Mouse (Mus musculus) thymus, adult 2 months (tissue): Measurements from ENCODE around the gene Pik3ca. TPM values are rescaled to one million over a fixed set of nuclear protein-coding genes. Genes with fewer than 3 reads are reported as not detected.

Source experiments
- DNase-seq: peaks from one replicate; pipeline ENCODE4 v3.0.0; 2021
- H3K27ac ChIP-seq: fragments of 200-500 bp; 2 replicates; pipeline ENCODE4 v1.5.1; 2012; ENCODE audit warnings: low read length, control low read depth; ENCODE audit not compliant: control insufficient read depth, insufficient read depth
- H3K27me3 ChIP-seq: fragments of 200-500 bp; 2 replicates; pipeline ENCODE4 v1.6.1; 2012; ENCODE audit warnings: mild to moderate bottlenecking, low read length, moderate library complexity, mixed read lengths; ENCODE audit not compliant: control insufficient read depth, insufficient read depth
- H3K36me3 ChIP-seq: fragments of 200-500 bp; 2 replicates; pipeline ENCODE4 v1.6.1; 2012; ENCODE audit warnings: mild to moderate bottlenecking, low read length, moderate library complexity; ENCODE audit not compliant: control insufficient read depth, insufficient read depth
- H3K4me1 ChIP-seq: fragments of 200-500 bp; replicated peaks from 2 replicates; pipeline ENCODE4 v1.6.1; 2012; ENCODE audit warnings: low read length; ENCODE audit not compliant: control insufficient read depth, insufficient read depth
- H3K4me3 ChIP-seq: fragments of 200-500 bp; 2 replicates; pipeline ENCODE4 v1.5.1; 2012; ENCODE audit warnings: mild to moderate bottlenecking, low read length, control low read depth, moderate library complexity; ENCODE audit not compliant: control insufficient read depth, insufficient read depth
- CTCF ChIP-seq: fragments of 200-500 bp; IDR thresholded peaks from 2 replicates; pipeline ENCODE4 v1.5.1; 2012; ENCODE audit warnings: mild to moderate bottlenecking, control low read depth, low read length, moderate library complexity, borderline replicate concordance; ENCODE audit not compliant: control insufficient read depth, poor library complexity, insufficient read depth; ENCODE audit errors: extremely low read depth
- POLR2A ChIP-seq: fragments of 200-500 bp; IDR thresholded peaks from 2 replicates; pipeline ENCODE4 v1.6.1; 2012; ENCODE audit warnings: mild to moderate bottlenecking, low read length, control low read depth, moderate library complexity; ENCODE audit not compliant: control insufficient read depth, poor library complexity, insufficient read depth; ENCODE audit errors: extremely low read depth
- WGBS: fragments of 180-500 bp; shearing (Covaris S2); methylation state at CpG from one replicate; pipeline ENCODE4 v1.1.7; 2018; 5-methylcytosine and 5-hydroxymethylcytosine counted together
- polyA plus RNA-seq: library from polyadenylated mRNA; depleted of rRNA; stranded (reverse); fragments of >200 nt; gene quantifications from 2 replicates; pipeline ENCODE4 v1.2.3, GENCODE M21; 2012

The Pik3ca gene
- polyA plus RNA-seq, 1 experiment, result 10.2 TPM

GRCm38 (mm10) chr3:32399931-32400330 is 2.5 kb downstream of the Pik3ca start:
- no peaks in the 10 kb centered on the region for H3K27me3 ChIP-seq
- H3K27ac ChIP-seq, result no peak overlapping the region
- no peak for TF ChIP-seq POLR2A
- TF ChIP-seq CTCF, result no peak
- peaks cover 12% of the 10 kb centered on the region for H3K4me1 ChIP-seq
- WGBS, result 65% methylated on average over 2 of the region's 2 CpGs
- H3K36me3 ChIP-seq, result no peaks in the 10 kb centered on the region
- DNase-seq, result no peak
- no peak overlapping the region for H3K4me3 ChIP-seq

DNA sequence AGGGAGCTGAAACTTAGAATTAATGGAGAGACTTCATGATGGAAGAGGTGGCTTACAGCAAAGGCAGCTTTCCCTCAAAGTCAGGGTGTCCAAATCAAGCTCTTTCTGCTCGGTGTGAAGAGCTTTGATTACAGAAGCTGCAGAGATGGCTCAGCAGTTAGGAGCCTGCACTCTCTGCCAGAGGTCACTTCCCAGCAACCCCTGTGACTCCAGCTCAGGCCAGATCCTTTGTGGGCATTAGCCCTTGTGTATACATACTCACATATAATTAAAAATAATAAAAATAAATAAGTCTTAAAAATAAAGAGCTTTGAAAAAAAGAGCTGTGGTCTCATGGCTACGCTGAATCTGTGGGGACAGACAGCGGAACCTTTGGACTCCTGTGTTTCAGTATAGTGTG is 4.1 kb downstream of the Pik3ca start:
- H3K27ac ChIP-seq, result no peak overlapping the region
- no peak overlapping the region for H3K4me3 ChIP-seq
- H3K27me3 ChIP-seq, result no peaks in the 10 kb centered on the region
- no peak for TF ChIP-seq POLR2A
- no peak for TF ChIP-seq CTCF
- no peak for DNase-seq
- no peaks in the 10 kb centered on the region for H3K36me3 ChIP-seq
- 91% methylated on average over 3 of the region's 3 CpGs for WGBS
- peaks cover 9% of the 10 kb centered on the region for H3K4me1 ChIP-seq

GRCm38 (mm10) chr3:32402990-32403885 is 5.8 kb downstream of the Pik3ca start:
- H3K27ac ChIP-seq, result no peak overlapping the region
- H3K27me3 ChIP-seq, result no peaks in the 10 kb centered on the region
- H3K36me3 ChIP-seq, result no peaks in the 10 kb centered on the region
- WGBS, result 80% methylated on average over 7 of the region's 7 CpGs
- H3K4me1 ChIP-seq, result peaks cover 9% of the 10 kb centered on the region
- DNase-seq, result no peak
- TF ChIP-seq POLR2A (no peak), CTCF (no peak)
- no peak overlapping the region for H3K4me3 ChIP-seq

DNA sequence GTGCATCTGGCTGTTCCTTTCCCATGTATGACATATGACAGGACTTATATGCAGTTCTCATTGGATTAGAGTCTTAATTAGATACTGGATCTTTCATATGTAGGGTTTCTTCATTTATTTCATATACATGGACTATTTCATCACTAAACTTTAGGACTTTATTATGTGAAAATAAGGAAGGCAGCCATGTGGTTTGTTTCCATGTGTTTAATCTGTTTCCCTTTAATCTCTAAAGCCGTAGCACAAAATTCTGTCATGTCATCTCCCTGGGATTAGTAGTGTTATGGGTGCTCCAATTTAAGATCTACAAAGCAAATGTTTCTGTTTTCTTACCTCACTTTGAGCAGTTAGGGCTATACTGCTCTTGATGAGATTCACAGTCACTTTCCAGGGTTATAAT is 8.2 kb downstream of the Pik3ca start:
- no peaks in the 10 kb centered on the region for H3K27me3 ChIP-seq
- H3K4me3 ChIP-seq, result no peak overlapping the region
- no peak for DNase-seq
- peaks cover 3% of the 10 kb centered on the region for H3K4me1 ChIP-seq
- H3K27ac ChIP-seq, result no peak overlapping the region
- TF ChIP-seq POLR2A (no peak), CTCF (no peak)
- 53% methylated on average over 1 of the region's 1 CpGs for WGBS
- H3K36me3 ChIP-seq, result no peaks in the 10 kb centered on the region

DNA sequence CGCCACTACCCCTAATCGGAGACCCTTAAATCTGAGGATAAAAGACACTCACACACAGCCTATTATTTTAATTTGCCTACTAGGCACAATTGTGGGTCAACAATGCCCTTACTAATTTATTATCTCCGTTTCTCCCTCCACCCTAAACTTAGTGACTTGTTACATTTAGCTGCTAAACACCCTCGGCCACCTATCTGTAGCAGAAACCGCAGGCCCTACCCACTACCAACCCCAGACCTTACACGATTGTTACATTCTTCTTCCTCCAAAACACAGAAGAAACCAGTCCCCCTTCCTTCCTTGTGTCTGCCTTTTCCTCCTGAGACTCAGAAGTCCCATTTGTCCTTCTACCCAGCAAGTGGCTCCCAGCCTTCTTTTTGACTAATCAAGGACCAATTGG is 9.3 kb downstream of the Pik3ca start:
- no peaks in the 10 kb centered on the region for H3K36me3 ChIP-seq
- H3K27ac ChIP-seq, result no peak overlapping the region
- DNase-seq, result no peak
- H3K27me3 ChIP-seq, result no peaks in the 10 kb centered on the region
- H3K4me1 ChIP-seq, result peaks cover 3% of the 10 kb centered on the region
- TF ChIP-seq POLR2A, result no peak
- TF ChIP-seq CTCF, result no peak
- H3K4me3 ChIP-seq, result no peak overlapping the region
- 55% methylated on average over 6 of the region's 6 CpGs for WGBS

- no peaks in the 10 kb centered on the region for H3K27me3 ChIP-seq
- no peak overlapping the region for H3K27ac ChIP-seq
- TF ChIP-seq CTCF (no peak), POLR2A (no peak)
- no peak overlapping the region for H3K4me3 ChIP-seq
- no peaks in the 10 kb centered on the region for H3K36me3 ChIP-seq
- 90% methylated on average over 3 of the region's 3 CpGs for WGBS
- DNase-seq, result no peak
- peaks cover 4% of the 10 kb centered on the region for H3K4me1 ChIP-seq
These were observed 11.4 kb downstream of the Pik3ca start for GRCm38 (mm10) chr3:32408811-32409273.
